8 mouse cellular contexts compared by ENCODE assay signal in genomic region chr6:48958053-48958452, GRCm38 (mm10). TPM values are rescaled to one million over a fixed set of nuclear protein-coding genes. Genes with fewer than 3 reads are reported as not detected.
A peak's percentile ranks its signal among the peaks of the same experiment; 100 is the strongest.
DNase-seq lines count a peak whose midpoint lies in the region; ATAC-seq and TF ChIP-seq lines count a peak whose summit lies in the region.

No protein-coding gene starts in this region.

- no peaks in the 10 kb centered on the region for H3K36me3 ChIP-seq in kidney, postnatal 0 days (ENCODE audit: insufficient read depth, low read length)

- peak in 1 of 2 experiments; percentile 4 for DNase-seq in cerebellum, adult 2 months
- DNase-seq in cerebellum, adult 11 months: no peak
- DNase-seq in left cerebral cortex, adult 2 months (ENCODE audit: extremely low spot score in 1 of 2, low spot score in 2 of 2): no peak
- DNase-seq in left cerebral cortex, adult 11 months (ENCODE audit: low spot score): no peak
- DNase-seq in Muller cell, postnatal 12 days (ENCODE audit: inconsistent ontology term): peak; percentile 47
- peak; percentile 67 for DNase-seq in kidney, postnatal 0 days (ENCODE audit: low spot score)
- no peak for DNase-seq in liver

- no peaks in the 10 kb centered on the region for H3K4me1 ChIP-seq in cerebellum, adult 2 months (ENCODE audit: control insufficient read depth, insufficient read depth, low read length)
- no peaks in the 10 kb centered on the region for H3K4me1 ChIP-seq in kidney, postnatal 0 days (replicated peaks; ENCODE audit: insufficient read depth, low read length)

- TF ChIP-seq POLR2A in cerebellum, adult 2 months (IDR thresholded peaks at IDR 0.05; ENCODE audit: borderline replicate concordance, insufficient read depth, low read length): no peak

- H3K4me3 ChIP-seq in cerebellum, adult 2 months (replicated peaks; ENCODE audit: insufficient read depth, low read depth, low read length): no peak overlapping the region
- no peak overlapping the region for H3K4me3 ChIP-seq in left cerebral cortex, adult 2 months
- no peak overlapping the region for H3K4me3 ChIP-seq in kidney, postnatal 0 days (replicated peaks; ENCODE audit: low read depth, low read length)

- no peak overlapping the region for H3K9ac ChIP-seq in kidney, postnatal 0 days (ENCODE audit: low read depth, low read length)

- H3K9me3 ChIP-seq in kidney, postnatal 0 days (replicated peaks; ENCODE audit: low read length): no peaks in the 10 kb centered on the region

- no peak for ATAC-seq in kidney, postnatal 0 days (replicated peaks; ENCODE audit: low FRiP score, low read depth)
- no peak for ATAC-seq in activated CD4-positive, CD25-positive, alpha-beta regulatory T cell, adult 4 months

- no peak overlapping the region for H3K4me2 ChIP-seq in kidney, postnatal 0 days (ENCODE audit: low read length)

- TF ChIP-seq CTCF in cerebellum, adult 2 months (IDR thresholded peaks at IDR 0.05; ENCODE audit: borderline replicate concordance, insufficient read depth, low read depth, low read length): peak; percentile 31; the same call in 1 of the 2 replicates
- peak; percentile 49 for TF ChIP-seq CTCF in left cerebral cortex, adult 2 months (IDR thresholded peaks at IDR 0.05)
- peak; percentile 81 for TF ChIP-seq CTCF in kidney, postnatal 0 days (IDR thresholded peaks at IDR 0.05; ENCODE audit: low read depth)

- WGBS in cerebellum, adult 2 months: 18% methylated on average over 1 of the region's 1 CpGs
- WGBS in kidney, postnatal 0 days: 33% methylated on average over 1 of the region's 1 CpGs

- H3K27ac ChIP-seq in cerebellum, adult 2 months (ENCODE audit: insufficient read depth, low read length): no peak overlapping the region
- no peak overlapping the region for H3K27ac ChIP-seq in left cerebral cortex, adult 2 months
- H3K27ac ChIP-seq in kidney, postnatal 0 days: no peak overlapping the region

- no peaks in the 10 kb centered on the region for H3K27me3 ChIP-seq in cerebellum, adult 2 months (ENCODE audit: control insufficient read depth, insufficient read depth, low read length)
- H3K27me3 ChIP-seq in kidney, postnatal 0 days (ENCODE audit: insufficient read depth, low read length): no peaks in the 10 kb centered on the region

- intact Hi-C loops in left cerebral cortex, adult 2 months (cut with DNase I): loop anchor here (5.0 kb wide), 1 partner anchor 781 kb away; no protein-coding TSS in a partner anchor

RNA-seq across cellular contexts. Expression of gene Doxl2, which starts 16.7 kb away (rescaled TPM):
- polyA plus RNA-seq in cerebellum, adult 2 months (2012; rRNA removed): not detected in 2 replicates
- total RNA-seq in left cerebral cortex, adult 2 months (2021): not detected
- not detected in 2 replicates for polyA plus RNA-seq in kidney, postnatal 0 days (2015; fragmentation: Nextera tagmentation; extraction: Ambion mirVana)
- polyA plus RNA-seq in activated CD4-positive, CD25-positive, alpha-beta regulatory T cell, adult 4 months (2017; shearing (Covaris generic)): under 1 TPM in 1 of 2 experiments, not detected in 1; 0.79 TPM

RNA-seq across cellular contexts. Expression of gene 1600015I10Rik, which starts 28.4 kb away (rescaled TPM):
- not detected in 2 replicates for polyA plus RNA-seq in cerebellum, adult 2 months (2012; rRNA removed)
- not detected for total RNA-seq in left cerebral cortex, adult 2 months (2021)
- polyA plus RNA-seq in kidney, postnatal 0 days (2015; fragmentation: Nextera tagmentation; extraction: Ambion mirVana): not detected in 2 replicates
- not detected for polyA plus RNA-seq in activated CD4-positive, CD25-positive, alpha-beta regulatory T cell, adult 4 months (2017; shearing (Covaris generic))

RNA-seq across cellular contexts. Expression of gene Svs1, which starts 28.6 kb away (rescaled TPM):
- not detected in 2 replicates for polyA plus RNA-seq in cerebellum, adult 2 months (2012; rRNA removed)
- not detected for total RNA-seq in left cerebral cortex, adult 2 months (2021)
- not detected in 2 replicates for polyA plus RNA-seq in kidney, postnatal 0 days (2015; fragmentation: Nextera tagmentation; extraction: Ambion mirVana)
- not detected for polyA plus RNA-seq in activated CD4-positive, CD25-positive, alpha-beta regulatory T cell, adult 4 months (2017; shearing (Covaris generic))

Comparison
In these comparisons a context has a peak if more than half of its experiments do, and no peak if none do; other contexts are left out.
1. DNase-seq: peak in Muller cell, postnatal 12 days (single experiment) and kidney, postnatal 0 days (single experiment); none in cerebellum, adult 11 months (single experiment), left cerebral cortex, adult 2 months (0 of 2), left cerebral cortex, adult 11 months (single experiment) and liver (single experiment).
2. CTCF ChIP-seq: peak in every context shown above with its lines; median percentile 81 in kidney, postnatal 0 days; 49 in left cerebral cortex, adult 2 months; 31 in cerebellum, adult 2 months.